Mouse (Mus musculus) MEL (cell line): ENCODE data around the gene Zeb2. TPM values are rescaled to one million over a fixed set of nuclear protein-coding genes. Genes with fewer than 3 reads are reported as not detected.

Experiments
- DNase-seq: peaks from one replicate; pipeline ENCODE4 v3.0.0; 2011; ENCODE audit warnings: low read depth, low spot score
- H3K27ac ChIP-seq: 2 replicates; pipeline ENCODE4 v1.5.1; 2012; ENCODE audit warnings: low read depth, mild to moderate bottlenecking, control low read depth, low read length, moderate library complexity; ENCODE audit not compliant: control insufficient read depth
- H3K27me3 ChIP-seq, 2 experiments: fragments of 150-350 bp in 1 of 2; sonication (generic) in 1 of 2; 2 replicates each; pipeline ENCODE4 v1.6.1; 2012; ENCODE audit warnings: low read length in 2 of 2, mild to moderate bottlenecking in 2 of 2, improper control_type of control experiment in 1 of 2, moderate library complexity in 1 of 2; ENCODE audit not compliant: insufficient read depth in 2 of 2, control insufficient read depth in 1 of 2
- H3K36me3 ChIP-seq, 2 experiments: 2 replicates each; pipeline ENCODE4 v1.6.1; 2012 to 2014; ENCODE audit warnings: low read length in 2 of 2, improper control_type of control experiment in 1 of 2, inconsistent platforms in 1 of 2, mild to moderate bottlenecking in 1 of 2; ENCODE audit not compliant: insufficient read depth in 2 of 2, control insufficient read depth in 1 of 2
- H3K4me1 ChIP-seq, 2 experiments: fragments of 150-350 bp in 1 of 2; sonication (generic) in 1 of 2; 2 replicates each; pipeline ENCODE4 v1.6.1; 2012; ENCODE audit warnings: low read length in 2 of 2, improper control_type of control experiment in 1 of 2, mild to moderate bottlenecking in 1 of 2; ENCODE audit not compliant: insufficient read depth in 2 of 2, control insufficient read depth in 1 of 2
- H3K4me3 ChIP-seq, 2 experiments: fragments of 150-350 bp in 1 of 2; sonication (generic) in 1 of 2; 2 replicates each; pipeline ENCODE4 v1.5.1; 2012; ENCODE audit warnings: low read depth in 2 of 2, low read length in 2 of 2, mild to moderate bottlenecking in 2 of 2, moderate library complexity in 2 of 2, control low read depth in 1 of 2, improper control_type of control experiment in 1 of 2; ENCODE audit not compliant: control insufficient read depth in 1 of 2, insufficient read depth in 1 of 2
- H3K79me2 ChIP-seq: 2 replicates; pipeline ENCODE4 v1.6.1; 2012; ENCODE audit warnings: mild to moderate bottlenecking, low read length, moderate library complexity; ENCODE audit not compliant: control insufficient read depth, poor library complexity, insufficient read depth
- H3K9ac ChIP-seq: 2 replicates; pipeline ENCODE4 v1.6.1; 2012; ENCODE audit warnings: low read depth, mild to moderate bottlenecking, control low read depth, low read length, moderate library complexity; ENCODE audit not compliant: control insufficient read depth, poor library complexity, severe bottlenecking
- H3K9me3 ChIP-seq: fragments of 150-350 bp; sonication (generic); replicated peaks from 2 replicates; pipeline ENCODE4 v1.6.1; 2012; ENCODE audit warnings: mild to moderate bottlenecking, low read length, improper control_type of control experiment, moderate library complexity; ENCODE audit not compliant: insufficient read depth
- ELF1 ChIP-seq: IDR thresholded peaks from 2 replicates; pipeline ENCODE4 v1.6.1; 2014; ENCODE audit warnings: low read depth, mild to moderate bottlenecking, inconsistent platforms, low read length, improper control_type of control experiment, moderate library complexity
- JUND ChIP-seq: IDR thresholded peaks from 2 replicates; pipeline ENCODE4 v1.6.1; 2011; ENCODE audit warnings: low read depth, mild to moderate bottlenecking, improper control_type of control experiment, low read length
- MAZ ChIP-seq: IDR thresholded peaks from 2 replicates; pipeline ENCODE4 v1.6.1; 2012; ENCODE audit warnings: low read depth, mild to moderate bottlenecking, inconsistent platforms, low read length, improper control_type of control experiment
- MXI1 ChIP-seq: IDR thresholded peaks from 2 replicates; pipeline ENCODE4 v1.6.1; 2011; ENCODE audit warnings: mild to moderate bottlenecking, low read depth, low read length, improper control_type of control experiment
- NRF1 ChIP-seq: IDR thresholded peaks from 2 replicates; pipeline ENCODE4 v1.6.1; 2014; ENCODE audit warnings: low read depth, mild to moderate bottlenecking, inconsistent platforms, low read length, improper control_type of control experiment, moderate library complexity; ENCODE audit not compliant: poor library complexity, insufficient read depth, severe bottlenecking
- RCOR1 ChIP-seq: IDR thresholded peaks from 2 replicates; pipeline ENCODE4 v1.6.1; 2012; ENCODE audit warnings: low read depth, mild to moderate bottlenecking, inconsistent platforms, low read length, improper control_type of control experiment
- SIN3A ChIP-seq: IDR thresholded peaks from 2 replicates; pipeline ENCODE4 v1.6.1; 2012; ENCODE audit warnings: low read length, improper control_type of control experiment, inconsistent platforms
- TAL1 ChIP-seq: IDR thresholded peaks from 2 replicates; pipeline ENCODE4 v1.6.1; 2012; ENCODE audit warnings: mild to moderate bottlenecking, inconsistent platforms, low read length, moderate library complexity, mixed read lengths
- TBP ChIP-seq: IDR thresholded peaks from 2 replicates; pipeline ENCODE4 v1.8.0; 2011; ENCODE audit warnings: low read depth, low read length, improper control_type of control experiment
- UBTF ChIP-seq: IDR thresholded peaks from 2 replicates; pipeline ENCODE4 v1.6.1; 2012; ENCODE audit warnings: low read depth, mild to moderate bottlenecking, inconsistent platforms, low read length, improper control_type of control experiment, moderate library complexity, borderline replicate concordance; ENCODE audit not compliant: insufficient read depth
- USF1 ChIP-seq: IDR thresholded peaks from 2 replicates; pipeline ENCODE4 v1.6.1; 2014; ENCODE audit warnings: low read depth, mild to moderate bottlenecking, inconsistent platforms, low read length, improper control_type of control experiment, moderate library complexity
- ZC3H11A ChIP-seq: IDR thresholded peaks from 2 replicates; pipeline ENCODE4 v1.6.1; 2012; ENCODE audit warnings: low read depth, mild to moderate bottlenecking, inconsistent platforms, low read length, improper control_type of control experiment
- ZMIZ1 ChIP-seq: IDR thresholded peaks from 2 replicates; pipeline ENCODE4 v1.6.1; 2012; ENCODE audit warnings: low read depth, mild to moderate bottlenecking, inconsistent platforms, low read length, improper control_type of control experiment, moderate library complexity
- polyA plus RNA-seq, 2 experiments: library from polyadenylated mRNA; stranded (reverse) in 1 of 2; unstranded in 1 of 2; fragments of >175 nt in 1 of 2; fragments of >200 nt in 1 of 2; gene quantifications; 2 replicates each; pipeline versions ENCODE4 v1.2.1 to v1.2.4; 2012; ENCODE audit warnings: low replicate concordance in 2 of 2, low read depth in 1 of 2; ENCODE audit not compliant: insufficient read length in 2 of 2, insufficient read depth in 1 of 2, missing spikeins in 1 of 2
- total RNA-seq: library from RNA; depleted of rRNA; stranded (reverse); fragments of 300-350 nt; gene quantifications from 2 replicates; pipeline ENCODE4 v1.2.3, GENCODE M21; 2012

Zeb2 gene
- total and polyA plus RNA-seq, 3 experiments: 12.8 to 12.9 TPM; not detected in 1

DNA sequence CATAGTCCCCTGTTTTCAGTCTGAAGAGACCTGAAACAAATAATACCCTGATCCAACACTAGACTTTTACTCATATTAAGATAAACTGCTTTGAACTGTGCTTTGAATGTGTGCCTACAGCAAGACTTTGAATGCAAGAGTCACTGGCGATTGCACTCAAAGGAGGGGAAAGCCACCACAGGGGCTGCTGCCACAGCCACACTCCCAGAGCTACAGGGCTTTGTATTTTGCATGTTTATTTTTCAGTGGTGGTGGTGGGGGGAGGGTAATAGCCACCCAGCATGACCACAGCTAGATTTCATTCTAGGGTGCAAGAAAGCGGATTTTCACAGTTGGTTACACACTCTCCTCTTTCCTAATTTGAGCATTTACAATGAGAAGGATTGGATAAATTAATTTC is 2.6 kb downstream of the Zeb2 start:
- Histone ChIP-seq H3K27me3 (no peaks in the 10 kb centered on the region), H3K9ac (peak overlapping the region; percentile 50), H3K9me3 (no peaks in the 10 kb centered on the region), H3K79me2 (peaks cover 25% of the 10 kb centered on the region), H3K27ac (peak overlapping the region; percentile 9; the same call in 1 of the 2 replicates), H3K4me3 (peak overlapping the region; percentile 38 to 94), H3K4me1 (peaks cover 2 to 3% of the 10 kb centered on the region in 2 experiments; a peak in 2 of 4 replicates)
- peak; percentile 56 for DNase-seq
- TF ChIP-seq UBTF: no peak
- TF ChIP-seq TBP: 0 out of 2 replicates have a peak, but pooled peaks have one; percentile 32
- TF ChIP-seq, all 39 proteins: peak for 1
- peaks cover 0 to 2% of the 10 kb centered on the region in 2 experiments; a peak in 2 of 4 replicates for H3K36me3 ChIP-seq

DNA sequence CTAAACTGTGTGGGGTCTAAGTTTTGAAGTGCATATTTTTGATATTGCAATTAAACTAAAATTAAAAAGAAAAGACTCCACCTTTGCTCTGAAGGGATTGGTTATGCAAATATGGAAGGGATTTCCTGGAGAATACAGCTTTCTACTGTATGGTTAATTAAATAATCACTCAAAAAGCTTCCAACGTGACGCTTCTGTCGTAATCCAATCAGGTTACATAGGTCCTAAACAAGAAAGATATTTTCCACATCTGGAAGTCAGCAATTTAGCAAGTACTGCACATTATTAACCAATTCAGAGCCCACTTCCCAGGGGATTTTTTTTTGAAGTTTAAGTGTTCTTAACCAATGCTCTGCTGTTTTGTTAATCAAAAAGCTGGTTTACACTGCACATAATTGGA is 3.3 kb downstream of the Zeb2 start:
- DNase-seq: peak; percentile 86
- no peak for TF ChIP-seq ZC3H11A
- no peak for TF ChIP-seq NRF1
- TF ChIP-seq TAL1: no peak
- 0 out of 2 replicates have a peak, but pooled peaks have one; percentile 32 for TF ChIP-seq USF1
- 0 out of 2 replicates have a peak, but pooled peaks have one; percentile 24 for TF ChIP-seq ELF1
- no peak for TF ChIP-seq SIN3A
- no peak for TF ChIP-seq JUND
- no peak for TF ChIP-seq MXI1
- TF ChIP-seq ZMIZ1: no peak; the same call in 1 of the 2 replicates
- TF ChIP-seq MAZ: 0 out of 2 replicates have a peak, but pooled peaks have one; percentile 47
- no peak for TF ChIP-seq UBTF
- TF ChIP-seq RCOR1: no peak
- TF ChIP-seq, all 39 proteins: peak for 3
- H3K27ac ChIP-seq: peak overlapping the region; percentile 39
- peaks cover 0 to 2% of the 10 kb centered on the region in 2 experiments; a peak in 2 of 4 replicates for H3K36me3 ChIP-seq
- peaks cover 32% of the 10 kb centered on the region for H3K79me2 ChIP-seq
- H3K27me3 ChIP-seq: no peaks in the 10 kb centered on the region
- peaks cover 2 to 3% of the 10 kb centered on the region in 2 experiments; a peak in 2 of 4 replicates for H3K4me1 ChIP-seq
- peak overlapping the region; percentile 51 to 94 for H3K4me3 ChIP-seq
- H3K9me3 ChIP-seq: no peaks in the 10 kb centered on the region
- H3K9ac ChIP-seq: peak overlapping the region; percentile 55
